Mouse (Mus musculus): ENCODE results near the gene Immp2l. TPM values are rescaled to one million over a fixed set of nuclear protein-coding genes. Genes with fewer than 3 reads are reported as not detected.

The Immp2l gene
- total RNA-seq, 2 experiments from 2014 or later, result 3.7 to 6.4 TPM

DNA sequence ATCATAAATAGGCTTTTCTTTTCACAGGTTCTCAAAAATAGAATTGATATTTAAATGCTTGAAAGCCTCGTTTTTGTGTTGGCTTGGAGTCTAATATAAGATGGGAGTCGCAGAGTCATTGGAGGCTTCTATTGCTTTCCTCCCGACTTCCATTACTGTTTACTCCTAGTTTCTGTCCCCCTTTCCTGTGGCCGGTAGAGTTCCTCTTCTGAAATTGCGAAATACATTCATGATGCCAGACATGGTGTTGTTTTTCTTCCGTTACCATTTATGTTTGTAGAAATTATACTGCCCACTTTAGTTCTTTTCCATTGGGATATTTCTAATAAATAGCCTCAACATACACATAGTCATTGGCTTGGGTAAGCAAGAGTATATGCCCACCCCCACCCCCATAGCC lies 289.5 kb downstream of the Immp2l start:
- no peak for DNase-seq (ENCODE audit: low spot score in 2 of 2)

DNA sequence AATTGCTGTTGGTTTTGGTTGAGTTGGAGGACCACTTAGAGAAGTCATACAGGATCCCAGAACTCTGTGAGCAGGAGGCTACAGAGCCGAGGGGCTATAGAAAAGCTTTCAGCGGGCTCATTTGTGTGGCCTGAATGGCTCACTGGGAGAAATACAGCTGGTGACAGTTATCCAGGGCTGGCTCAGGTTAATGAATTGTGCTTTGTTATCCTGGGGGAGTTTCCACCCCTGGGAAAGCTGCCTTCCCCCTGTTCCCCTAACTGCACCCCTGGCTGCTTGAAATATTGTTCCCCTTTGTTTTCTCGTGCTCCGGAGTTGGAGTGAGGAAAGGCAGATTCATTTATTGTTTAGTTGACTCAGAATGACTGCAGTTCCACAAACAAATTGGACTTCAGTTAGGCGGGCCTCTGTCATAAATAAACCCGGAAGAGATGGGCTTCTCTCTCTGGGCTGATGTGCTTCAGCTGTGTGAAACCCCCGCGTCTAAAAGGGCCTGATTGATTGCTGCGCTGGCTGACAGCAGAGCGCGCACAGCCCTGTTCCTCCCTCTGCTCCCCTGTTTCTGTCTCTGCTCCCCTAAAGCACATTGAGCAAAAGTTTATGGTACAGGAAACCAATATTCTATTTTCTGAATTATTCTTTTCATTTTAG lies 291.0 kb downstream of the Immp2l start:
- no peak for DNase-seq (ENCODE audit: low spot score in 2 of 2)

DNA sequence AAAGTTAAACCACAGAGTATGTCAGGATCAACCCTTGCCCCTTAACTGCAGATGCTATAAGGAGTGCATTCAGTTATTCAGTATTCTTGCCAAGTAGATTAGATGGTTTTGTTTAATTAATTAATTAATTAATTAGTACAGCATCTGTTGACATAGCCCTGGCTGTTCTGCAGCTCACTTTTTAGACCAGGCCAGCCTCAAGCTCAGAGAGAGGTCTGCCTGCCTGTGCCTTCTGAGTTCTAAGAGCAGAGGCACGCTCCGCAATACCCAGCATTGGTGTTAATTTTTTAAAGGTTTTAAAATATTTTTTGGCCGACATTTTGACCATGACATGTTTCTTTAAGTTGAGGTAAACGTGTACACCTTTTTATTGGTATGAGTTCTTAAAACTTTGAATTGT lies 292.0 kb downstream of the Immp2l start:
- no peak for DNase-seq (ENCODE audit: low spot score in 2 of 2)

DNA sequence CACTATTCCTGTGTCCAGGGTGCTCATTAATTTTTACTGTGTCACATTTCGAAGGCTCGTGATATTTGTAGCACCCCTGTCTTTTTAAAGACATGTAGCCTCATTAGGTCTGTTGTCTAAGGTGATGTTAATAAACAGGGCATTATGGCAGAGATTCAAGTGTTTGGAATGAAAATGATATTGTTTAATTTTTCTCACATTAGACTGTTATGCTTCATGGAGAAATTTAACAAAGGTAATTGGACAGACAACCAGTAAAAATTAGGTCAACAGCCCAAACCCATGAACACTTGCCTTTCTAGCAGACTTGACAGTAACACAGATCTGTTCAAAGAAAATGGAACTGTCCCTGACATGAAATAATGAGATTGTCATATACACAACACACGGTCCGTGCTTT lies 292.5 kb downstream of the Immp2l start:
- DNase-seq (ENCODE audit: low spot score in 2 of 2), result no peak

DNA sequence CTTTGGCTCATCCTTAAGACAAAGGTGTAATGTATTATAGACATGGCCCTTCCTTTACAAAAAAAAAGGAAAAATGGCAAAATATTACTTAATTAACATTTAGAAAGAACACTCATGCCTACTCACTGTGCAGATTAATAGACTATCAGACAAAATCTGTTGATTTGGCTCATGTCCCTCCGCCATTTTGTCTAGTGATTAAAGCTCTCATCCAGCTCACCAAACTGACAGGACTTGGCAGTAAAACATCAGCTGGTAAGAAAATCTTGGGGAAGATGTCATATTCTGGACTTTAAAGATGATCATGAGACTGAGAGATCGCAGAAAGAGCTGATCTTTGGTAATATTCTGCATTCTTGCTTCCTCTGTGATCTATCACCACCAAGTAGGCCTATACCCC lies 293.5 kb downstream of the Immp2l start:
- peak in 1 of 2 experiments; percentile 28 for DNase-seq (ENCODE audit: low spot score in 2 of 2)

DNA sequence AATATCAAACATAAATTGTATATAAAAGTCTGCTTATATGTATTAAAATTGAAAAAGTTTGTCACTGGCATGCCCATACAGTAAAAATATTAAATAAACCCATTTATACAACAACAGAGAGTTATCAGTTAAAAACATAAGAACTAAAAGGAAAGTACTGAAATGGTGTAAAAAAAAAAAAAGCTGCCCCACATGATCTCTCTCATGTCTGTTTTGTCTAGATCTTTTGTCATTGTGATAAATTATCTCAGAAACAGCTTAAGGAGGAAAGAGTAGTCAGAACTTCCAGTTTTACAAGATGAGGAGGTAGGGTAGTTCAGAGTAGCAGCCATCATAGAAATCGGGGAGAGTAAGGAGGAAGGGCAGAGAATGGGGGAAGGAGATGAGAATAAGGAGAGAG lies 298.1 kb downstream of the Immp2l start:
- DNase-seq (ENCODE audit: low spot score in 2 of 2), result no peak

DNA sequence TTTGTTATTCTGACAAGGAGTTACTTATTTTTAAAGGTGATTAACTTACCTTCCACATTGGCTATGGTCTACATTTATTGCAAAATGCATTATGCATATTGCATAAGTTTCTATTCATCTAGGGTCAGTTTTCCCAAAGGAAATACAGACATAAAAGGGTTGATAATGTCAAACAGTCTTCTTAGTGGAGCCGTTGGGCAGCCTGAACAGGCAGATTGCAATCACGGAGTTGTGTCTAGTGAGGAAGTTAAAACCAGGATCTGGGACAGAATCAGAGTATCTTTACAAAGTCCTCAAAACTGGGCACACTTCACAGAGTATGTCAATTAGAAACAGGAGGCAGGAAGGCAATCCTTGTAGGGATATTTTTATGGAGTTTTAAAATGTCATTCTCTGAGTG lies 300.5 kb downstream of the Immp2l start:
- DNase-seq (ENCODE audit: low spot score in 2 of 2), result no peak

DNA sequence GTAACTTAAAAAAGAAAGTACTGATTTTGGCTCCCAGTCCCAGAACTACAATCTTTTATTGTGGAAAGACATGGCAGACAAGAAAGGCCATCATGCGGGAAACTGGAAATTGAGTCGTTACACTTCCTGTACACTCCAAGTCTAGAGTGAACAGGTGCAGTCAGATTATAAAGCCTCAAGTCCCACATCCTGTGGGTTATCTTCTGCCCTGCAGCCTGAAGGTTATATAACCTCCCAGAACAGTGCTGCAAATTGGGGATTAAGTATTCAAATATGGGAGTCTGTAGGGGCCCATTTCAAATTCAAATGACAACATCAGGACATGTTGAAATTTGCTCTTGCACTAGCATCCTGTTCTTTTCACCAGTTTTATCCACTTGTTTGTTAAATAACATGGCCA lies 301.9 kb downstream of the Immp2l start:
- DNase-seq (ENCODE audit: low spot score in 2 of 2), result no peak

DNA sequence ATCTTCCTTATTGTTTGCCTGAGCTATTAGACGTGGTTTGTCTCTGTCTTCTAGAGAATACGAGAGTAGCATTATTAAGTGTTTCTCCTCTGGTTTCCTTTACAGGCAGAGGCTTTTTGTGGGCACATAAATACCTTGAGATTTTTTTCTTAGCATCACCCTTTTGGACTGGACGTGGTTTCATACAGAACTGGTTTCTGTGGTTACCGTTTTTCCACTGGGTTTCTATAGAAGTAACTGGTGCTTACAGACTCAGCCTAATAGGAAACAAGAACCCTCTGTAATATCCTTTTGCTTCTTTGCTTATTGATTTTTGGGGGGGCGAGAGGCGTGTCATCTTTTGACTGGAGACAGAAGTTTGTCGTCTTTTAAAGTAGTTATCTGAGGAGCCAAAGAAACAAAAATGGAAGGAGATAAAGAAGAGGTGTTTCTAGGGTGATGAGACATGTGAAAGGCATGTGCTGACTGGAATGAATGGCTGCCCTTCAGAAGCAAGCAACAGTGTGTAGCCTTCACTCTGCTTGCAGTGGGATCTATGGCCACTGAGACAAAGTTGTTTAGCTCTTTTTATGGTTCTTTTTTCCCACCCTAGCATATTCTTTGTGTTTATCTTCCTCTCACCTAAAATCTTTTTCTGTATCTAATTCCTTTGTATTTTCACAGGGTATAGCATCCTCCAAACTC lies 307.2 kb downstream of the Immp2l start:
- DNase-seq (ENCODE audit: low spot score in 2 of 2), result no peak

DNA sequence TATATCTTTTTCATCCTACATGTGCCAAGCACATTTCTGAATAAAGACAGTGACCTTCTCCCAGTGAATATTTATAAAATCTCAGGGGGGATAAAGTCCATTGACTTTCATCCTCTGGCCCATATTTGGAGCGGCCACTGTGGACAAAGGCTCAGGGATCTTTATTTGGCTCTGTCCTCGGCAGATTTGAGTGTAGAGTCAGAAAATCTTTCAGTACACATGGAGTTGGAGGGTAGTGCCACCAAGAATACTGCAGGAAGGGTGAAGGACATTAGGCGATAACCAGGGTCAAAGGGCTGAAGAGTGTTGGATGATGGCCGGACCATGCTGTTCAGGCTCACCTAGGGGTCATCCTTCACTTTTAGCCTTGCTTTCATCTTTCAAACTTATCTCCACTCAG lies 321.7 kb downstream of the Immp2l start:
- DNase-seq (ENCODE audit: low spot score in 2 of 2), result no peak

DNA sequence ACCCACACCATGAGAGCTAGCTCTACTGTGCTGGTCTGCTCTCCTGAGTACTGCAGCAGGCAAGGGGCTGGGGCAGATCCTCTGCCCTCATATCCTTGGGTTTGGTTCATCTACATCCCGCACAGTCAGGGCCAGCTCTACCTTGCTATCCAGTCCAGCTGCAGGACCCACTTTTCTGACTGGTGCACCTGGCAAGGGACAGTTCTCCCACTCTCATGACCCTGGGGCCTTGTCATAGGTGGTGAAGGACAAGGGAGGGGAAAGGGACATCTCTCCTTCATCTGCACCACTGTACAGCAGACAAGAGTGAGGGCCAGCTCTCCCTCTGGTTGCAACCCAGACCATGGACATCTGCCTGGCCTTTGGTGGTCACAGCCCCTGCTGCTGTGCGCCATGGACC lies 323.6 kb downstream of the Immp2l start:
- DNase-seq (ENCODE audit: low spot score in 2 of 2), result no peak

DNA sequence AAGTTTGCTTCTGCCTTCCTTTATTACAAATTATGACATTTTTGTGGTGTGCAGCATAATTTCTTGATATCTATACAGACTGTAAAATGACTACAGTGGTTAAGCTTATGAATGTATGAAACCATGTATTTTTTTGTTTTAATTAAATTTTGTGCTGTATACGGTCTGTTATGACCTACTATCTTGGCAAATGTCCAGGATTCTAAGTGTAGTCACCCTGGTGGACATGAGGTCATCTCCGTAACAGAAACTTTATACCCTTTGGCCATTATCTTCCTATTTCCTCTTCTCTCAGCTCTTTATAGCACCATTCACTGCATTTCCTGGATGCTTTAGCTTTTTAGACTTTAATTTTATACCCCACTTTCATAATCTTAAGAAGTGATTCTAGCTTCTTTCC lies 325.5 kb downstream of the Immp2l start:
- DNase-seq (ENCODE audit: low spot score in 2 of 2), result no peak

DNA sequence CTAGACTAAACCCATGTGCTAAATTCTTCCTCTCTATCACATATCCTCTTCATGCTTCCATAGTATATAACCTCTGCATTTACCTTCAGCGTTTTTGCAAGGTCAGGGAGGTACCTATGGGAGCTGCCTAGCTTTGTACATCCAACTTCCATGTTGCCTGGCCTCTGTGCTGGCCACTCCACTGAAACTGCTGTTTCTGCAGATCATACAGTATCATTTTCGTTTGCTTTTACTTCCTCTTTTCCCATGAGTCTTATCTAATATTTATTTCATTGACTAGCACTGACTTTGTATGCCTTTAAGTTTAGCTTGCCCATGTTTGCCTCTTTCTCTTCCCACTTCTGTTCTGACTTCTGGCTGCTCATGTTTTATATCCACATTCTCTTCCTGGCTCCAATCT lies 325.9 kb downstream of the Immp2l start:
- no peak for DNase-seq (ENCODE audit: low spot score in 2 of 2)

DNA sequence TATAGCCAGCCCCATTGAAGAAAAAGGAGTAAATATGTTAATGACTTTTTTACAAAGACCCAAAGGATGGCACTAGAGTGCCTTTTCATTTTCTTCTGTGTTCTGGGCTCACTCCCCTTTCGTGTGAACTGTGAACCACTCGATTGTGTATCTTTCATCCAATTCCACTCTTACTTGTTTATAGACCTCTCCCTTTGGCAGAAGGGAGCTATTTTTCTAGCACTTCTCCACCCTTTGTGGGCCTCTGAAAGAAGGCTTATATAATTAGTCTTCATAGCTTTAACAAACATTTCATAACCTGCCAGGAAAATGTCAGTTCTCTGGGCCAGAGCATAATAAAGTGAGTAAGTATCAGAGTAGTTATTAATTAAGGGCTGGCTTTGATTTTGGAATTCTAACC lies 327.4 kb downstream of the Immp2l start:
- peak in 1 of 2 experiments; percentile 4 for DNase-seq (ENCODE audit: low spot score in 2 of 2)

DNA sequence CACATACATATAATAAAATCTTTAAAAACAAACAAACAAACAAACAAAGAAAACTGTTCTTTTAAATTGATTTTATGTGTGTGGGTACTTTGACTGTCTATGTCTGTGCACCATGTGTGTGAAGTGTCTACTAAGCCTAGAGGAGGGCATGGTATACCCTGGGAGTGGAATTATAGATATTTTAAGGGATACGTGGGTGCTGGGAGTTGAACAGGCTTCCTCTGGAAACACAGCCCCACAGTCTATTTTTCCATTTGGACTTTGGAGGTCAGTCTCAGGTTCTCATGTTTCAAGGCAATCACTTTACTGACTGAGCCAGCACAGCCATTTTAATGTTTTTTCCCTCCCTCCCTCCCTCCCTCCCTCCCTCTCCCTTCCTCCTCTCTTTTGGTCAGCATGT lies 331.0 kb downstream of the Immp2l start:
- no peak for DNase-seq (ENCODE audit: low spot score in 2 of 2)

DNA sequence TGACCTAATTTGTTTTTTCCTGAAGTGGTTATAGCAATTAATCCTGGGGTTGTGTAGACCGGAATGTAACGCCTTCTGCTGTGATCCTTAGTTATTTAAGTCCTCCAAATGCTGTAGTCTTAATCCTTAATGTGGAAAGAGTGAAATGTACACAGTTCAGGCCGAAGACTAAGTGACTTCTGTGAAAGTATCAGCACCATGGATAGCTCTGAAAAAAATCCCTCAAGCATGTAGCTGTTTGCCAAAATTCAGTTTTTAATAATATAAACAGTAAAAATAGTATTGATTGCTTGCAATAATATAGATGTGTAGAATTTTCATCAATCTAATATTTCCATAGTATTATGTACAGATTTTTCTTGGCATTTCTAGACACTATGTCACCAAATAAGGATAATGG lies 332.1 kb downstream of the Immp2l start:
- DNase-seq (ENCODE audit: low spot score in 2 of 2), result no peak

DNA sequence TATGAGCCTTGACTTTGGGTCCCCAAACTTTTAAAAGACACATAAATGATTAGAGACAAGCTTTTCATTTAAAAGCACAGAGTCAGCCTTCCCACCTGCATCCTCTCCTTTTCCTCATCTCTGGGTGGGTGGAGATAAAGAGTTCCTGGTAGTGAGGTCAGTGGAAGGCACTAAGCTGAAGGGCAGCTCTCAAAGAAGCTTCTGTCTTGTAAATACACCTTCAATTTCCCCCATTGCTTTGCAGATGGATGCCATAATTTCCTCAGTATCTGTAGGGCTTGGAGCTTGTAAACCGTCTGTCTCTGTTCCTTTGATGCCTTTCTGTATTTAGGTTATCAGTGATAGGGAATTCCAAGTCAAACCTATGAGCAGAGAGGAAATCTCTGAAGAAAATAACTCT lies 362.8 kb downstream of the Immp2l start:
- DNase-seq (ENCODE audit: low spot score in 2 of 2), result no peak

DNA sequence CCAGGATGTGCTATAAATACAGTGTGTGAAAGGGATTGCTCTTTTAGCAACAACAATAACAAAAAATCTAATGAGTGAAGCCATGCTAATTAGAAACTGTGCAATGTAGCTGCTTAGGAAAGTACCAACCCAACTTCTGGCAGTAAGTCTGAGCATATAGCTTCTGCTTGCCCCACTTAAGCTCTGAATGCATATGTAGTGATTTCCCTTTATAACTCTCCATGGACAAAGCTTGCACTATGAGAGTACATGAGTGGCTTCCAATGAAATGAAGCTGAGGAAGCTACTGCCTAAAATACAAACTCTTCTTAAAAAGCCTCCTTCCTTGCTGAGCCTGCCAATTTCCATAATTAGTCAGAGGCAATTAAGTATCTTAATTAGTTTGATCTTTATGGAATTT lies 370.3 kb downstream of the Immp2l start:
- no peak for DNase-seq (ENCODE audit: low spot score in 2 of 2)

DNA sequence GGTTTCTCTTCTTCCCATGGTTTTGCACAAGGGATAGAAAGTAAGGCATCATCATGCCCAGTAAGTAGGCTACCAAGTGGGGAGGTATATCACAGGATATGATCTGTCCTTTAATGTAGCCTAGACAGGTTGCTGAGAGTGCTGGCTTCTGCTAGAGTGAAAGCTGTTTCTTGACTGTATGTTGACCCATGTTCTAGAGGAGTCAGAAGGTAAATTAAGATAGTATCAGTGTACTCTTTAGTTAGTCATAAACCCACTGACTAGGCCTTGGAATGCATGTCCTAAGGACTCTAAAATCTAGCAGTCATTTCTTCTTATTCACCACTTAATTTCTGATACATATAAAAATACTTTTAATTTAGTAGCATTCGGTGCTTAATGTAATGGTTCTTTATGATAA lies 377.2 kb downstream of the Immp2l start:
- DNase-seq (ENCODE audit: low spot score in 2 of 2), result no peak

DNA sequence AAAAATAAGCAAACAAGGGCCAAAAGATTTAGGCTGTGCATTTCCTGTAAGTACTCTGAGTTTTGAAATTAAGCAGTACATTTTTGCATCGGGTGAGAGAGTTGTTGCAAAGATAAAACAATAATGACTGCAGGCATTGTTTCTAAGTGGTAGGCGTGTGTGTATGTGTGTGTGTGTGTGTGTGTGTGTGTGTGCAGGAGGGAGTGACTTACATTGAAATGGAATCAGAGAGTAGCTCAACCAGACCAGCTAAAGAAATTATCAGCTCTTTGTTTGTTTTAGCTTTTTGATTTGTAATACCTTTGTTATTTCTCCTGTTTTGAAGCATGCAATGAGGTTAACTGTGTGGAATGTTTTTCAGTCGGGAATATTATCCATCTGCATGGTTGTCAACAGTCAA lies 378.0 kb downstream of the Immp2l start:
- no peak for DNase-seq (ENCODE audit: low spot score in 2 of 2)

DNA sequence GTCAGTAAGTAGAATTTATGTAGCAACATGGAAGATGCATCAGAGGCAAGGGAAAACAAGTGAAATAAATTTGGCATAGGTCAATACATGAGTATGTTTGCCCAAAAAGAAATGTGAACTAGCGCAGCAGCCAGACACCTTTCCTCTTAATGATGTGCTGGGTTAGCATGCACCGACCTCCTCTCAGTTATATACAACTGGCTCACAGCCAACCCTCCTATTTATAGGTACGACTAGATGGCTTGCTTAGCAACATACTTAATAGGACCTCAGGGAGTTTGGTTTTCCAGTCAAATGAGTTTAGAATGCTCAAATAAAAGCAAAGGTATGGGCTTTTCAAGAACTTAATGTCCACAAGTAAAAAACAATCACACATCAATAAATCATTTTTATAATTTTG lies 385.5 kb downstream of the Immp2l start:
- DNase-seq (ENCODE audit: low spot score in 2 of 2), result no peak

DNA sequence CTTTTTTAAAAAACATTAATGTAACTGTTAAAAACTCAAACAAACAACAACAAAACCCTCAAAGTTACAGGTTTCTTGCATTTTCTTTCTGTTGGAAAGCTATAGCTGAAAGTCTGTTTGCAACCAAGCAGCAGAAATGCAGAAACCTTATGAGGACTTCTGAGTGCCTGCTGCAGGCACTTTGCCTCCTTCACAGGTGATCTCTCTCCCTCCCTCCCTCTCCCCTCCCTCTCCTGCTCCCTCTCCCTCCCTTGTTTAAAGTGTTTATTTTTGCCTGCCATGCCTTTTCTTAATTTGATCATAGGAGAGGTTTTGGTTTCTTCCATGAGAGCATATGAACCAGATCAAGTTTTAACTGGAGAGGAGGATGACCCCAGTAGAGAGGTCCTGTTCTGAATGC lies 392.7 kb downstream of the Immp2l start:
- no peak for DNase-seq (ENCODE audit: low spot score in 2 of 2)

DNA sequence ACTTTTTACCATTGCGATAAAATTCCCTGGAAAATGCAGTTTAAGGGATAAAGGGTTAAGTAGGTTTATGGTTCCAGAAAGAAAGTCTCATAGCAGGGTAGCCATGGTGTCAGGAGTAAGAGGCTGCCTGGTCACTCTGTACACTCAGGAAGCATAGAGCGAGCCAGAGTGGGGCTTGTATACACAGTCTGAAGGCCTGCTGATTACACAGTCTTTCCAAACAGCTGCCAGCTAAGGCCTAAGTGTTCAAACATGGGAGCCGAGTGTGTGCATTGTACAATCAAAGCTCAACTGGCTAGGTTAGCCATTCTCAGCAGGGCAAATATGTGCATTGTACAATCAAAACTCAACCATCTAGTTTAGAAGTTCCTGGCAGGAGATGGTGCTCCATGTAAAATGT lies 393.2 kb downstream of the Immp2l start:
- no peak for DNase-seq (ENCODE audit: low spot score in 2 of 2)

All from layer of hippocampus, postnatal 14 days (tissue).